Mouse (Mus musculus) layer of hippocampus, adult 9-10 months (tissue): ENCODE results near the gene Gm21778.
"Not testable (repeated sequence)": the region's sequence is repeated elsewhere in the genome, so short reads cannot be mapped to it uniquely, and the experiment has no call there.

Experiments
- DNase-seq: peaks from one replicate; pipeline ENCODE4 v3.0.0; 2022; ENCODE audit warnings: low spot score

Gene Gm21778

GRCm38 (mm10) chrY:5942160-5942559 lies at the start of gene Gm21778:
Gm21778 (plus strand) TSS chrY:5942460.
- DNase-seq: not testable (repeated sequence)
